Mouse (Mus musculus) midbrain, postnatal 0 days (tissue): ENCODE data around the gene Wrnip1. TPM values are rescaled to one million over a fixed set of nuclear protein-coding genes. Genes with fewer than 3 reads are reported as not detected.
"Not testable (repeated sequence)": the region's sequence is repeated elsewhere in the genome, so short reads cannot be mapped to it uniquely, and the experiment has no call there.

Experiments
- ATAC-seq: fragments of 200-750 bp; cut with Nextera tagmentation; 2 replicates; pipeline ENCODE4 v1.8.0; 2017; ENCODE audit warnings: moderate number of reproducible peaks, mild to moderate bottlenecking, moderate TSS enrichment, moderate library complexity; ENCODE audit not compliant: low FRiP score
- DNase-seq: peaks from one replicate; pipeline ENCODE4 v3.0.0-alpha.2; 2015; ENCODE audit warnings: low spot score
- H3K27ac ChIP-seq: fragments of 300-500 bp; sonication (generic); 2 replicates; pipeline ENCODE4 v1.5.1; 2014; ENCODE audit warnings: low read depth, mild to moderate bottlenecking, low read length, mixed read lengths
- H3K27me3 ChIP-seq: fragments of 300-500 bp; sonication (generic); 2 replicates; pipeline ENCODE4 v1.6.1; 2014; ENCODE audit warnings: low read length, control low read depth, mixed read lengths; ENCODE audit not compliant: insufficient read depth
- H3K36me3 ChIP-seq: fragments of 300-500 bp; sonication (generic); 2 replicates; pipeline ENCODE4 v1.6.1; 2014; ENCODE audit warnings: low read length, control low read depth, mixed read lengths; ENCODE audit not compliant: insufficient read depth
- H3K4me1 ChIP-seq: fragments of 300-500 bp; sonication (generic); 2 replicates; pipeline ENCODE4 v1.6.1; 2014; ENCODE audit warnings: mild to moderate bottlenecking, control low read depth, antibody characterized with exemption, low read length, mixed read lengths; ENCODE audit not compliant: insufficient read depth
- H3K4me2 ChIP-seq: fragments of 300-500 bp; sonication (generic); 2 replicates; pipeline ENCODE4 v1.6.1; 2014; ENCODE audit warnings: low read depth, mild to moderate bottlenecking, low read length, mixed read lengths; ENCODE audit not compliant: poor library complexity, severe bottlenecking
- H3K4me3 ChIP-seq: fragments of 300-500 bp; sonication (generic); 2 replicates; pipeline ENCODE4 v1.5.1; 2014; ENCODE audit warnings: low read depth, mild to moderate bottlenecking, low read length, moderate library complexity
- H3K9ac ChIP-seq: fragments of 300-500 bp; sonication (generic); replicated peaks from 2 replicates; pipeline ENCODE4 v1.6.1; 2014; ENCODE audit warnings: mild to moderate bottlenecking, low read length, moderate library complexity, mixed read lengths; ENCODE audit not compliant: poor library complexity, severe bottlenecking
- H3K9me3 ChIP-seq: fragments of 300-500 bp; sonication (generic); 2 replicates; pipeline ENCODE4 v1.6.1; 2016; ENCODE audit warnings: low read length, control low read depth
- CTCF ChIP-seq: IDR thresholded peaks from 2 replicates; pipeline ENCODE4 v1.5.1; 2016; ENCODE audit warnings: antibody characterized with exemption, mild to moderate bottlenecking
- WGBS: fragments of 180-500 bp; shearing (Covaris S2); extraction: QIAGEN DNeasy Blood & Tissue Kit; methylation state at CpG from one replicate; pipeline ENCODE4 v1.1.7; 2014; 5-methylcytosine and 5-hydroxymethylcytosine counted together
- polyA plus RNA-seq: library from polyadenylated mRNA; unstranded; fragments of >200 nt; fragmentation: Nextera tagmentation; extraction: Ambion mirVana; gene quantifications from 2 replicates; pipeline ENCODE4 v1.2.1, GENCODE M21; 2015
- total RNA-seq: library from RNA; depleted of rRNA; stranded (reverse); fragments of >200 nt; gene quantifications from 2 replicates; pipeline ENCODE4 v1.2.3, GENCODE M21; 2014

The Wrnip1 gene
- total and polyA plus RNA-seq, 2 experiments from 2014 or later = 31.2 to 73.8 TPM

- ATAC-seq = no peak
- H3K4me1 ChIP-seq = no peaks in the 10 kb centered on the region
- TF ChIP-seq CTCF = no peak
These were observed 61.6 kb downstream of the Wrnip1 start for GRCm38 (mm10) chr13:32863456-32863855.

GRCm38 (mm10) chr13:32864529-32864928, 62.7 kb downstream of the Wrnip1 start:
- not testable (repeated sequence) for H3K27ac ChIP-seq, H3K9ac ChIP-seq, DNase-seq, H3K27me3 ChIP-seq, H3K4me3 ChIP-seq, H3K4me2 ChIP-seq, ATAC-seq, H3K36me3 ChIP-seq, H3K9me3 ChIP-seq, H3K4me1 ChIP-seq
- 100% methylated on average over 2 of the region's 3 CpGs for WGBS

More at GRCm38 (mm10) chr13:32863456-32863855, 61.6 kb downstream of the Wrnip1 start:
- DNase-seq = no peak
- no peak overlapping the region for H3K4me3 ChIP-seq
- no peaks in the 10 kb centered on the region for H3K36me3 ChIP-seq
- H3K4me2 ChIP-seq = no peak overlapping the region
- H3K27me3 ChIP-seq = no peaks in the 10 kb centered on the region
- no peaks in the 10 kb centered on the region for H3K9me3 ChIP-seq
- H3K9ac ChIP-seq = no peak overlapping the region
- H3K27ac ChIP-seq = no peak overlapping the region

GRCm38 (mm10) chr13:32865591-32865990, 63.8 kb downstream of the Wrnip1 start:
- H3K36me3 ChIP-seq = no peaks in the 10 kb centered on the region
- H3K9me3 ChIP-seq = no peaks in the 10 kb centered on the region
- peak; percentile 36; the same call in 1 of the 2 replicates for TF ChIP-seq CTCF
- ATAC-seq (no peak), DNase-seq (no peak)
- 65% methylated on average over 2 of the region's 2 CpGs for WGBS
- H3K4me3 ChIP-seq = no peak overlapping the region
- no peak overlapping the region for H3K27ac ChIP-seq
- H3K27me3 ChIP-seq = no peaks in the 10 kb centered on the region
- no peaks in the 10 kb centered on the region for H3K4me1 ChIP-seq
- H3K4me2 ChIP-seq = no peak overlapping the region
- no peak overlapping the region for H3K9ac ChIP-seq

- Histone ChIP-seq H3K27ac (no peak overlapping the region), H3K27me3 (no peaks in the 10 kb centered on the region), H3K9ac (no peak overlapping the region), H3K4me1 (no peaks in the 10 kb centered on the region), H3K4me3 (no peak overlapping the region), H3K9me3 (no peaks in the 10 kb centered on the region), H3K36me3 (no peaks in the 10 kb centered on the region), H3K4me2 (no peak overlapping the region)
- peak; percentile 85 for DNase-seq
- peak; percentile 85 for ATAC-seq
- 5% methylated on average over 9 of the region's 9 CpGs for WGBS
- TF ChIP-seq CTCF = peak; percentile 89
These were observed 64.6 kb downstream of the Wrnip1 start for GRCm38 (mm10) chr13:32866484-32866883.

GRCm38 (mm10) chr13:32867030-32867429, 65.2 kb downstream of the Wrnip1 start:
- ATAC-seq = 0 out of 2 replicates have a peak, but pooled peaks have one; percentile 59
- no peaks in the 10 kb centered on the region for H3K4me1 ChIP-seq
- no peak overlapping the region for H3K9ac ChIP-seq
- no peak overlapping the region for H3K4me3 ChIP-seq
- H3K36me3 ChIP-seq = no peaks in the 10 kb centered on the region
- no peak overlapping the region for H3K4me2 ChIP-seq
- no peak for DNase-seq
- H3K9me3 ChIP-seq = no peaks in the 10 kb centered on the region
- WGBS = 25% methylated on average over 2 of the region's 2 CpGs
- no peak overlapping the region for H3K27ac ChIP-seq
- no peaks in the 10 kb centered on the region for H3K27me3 ChIP-seq
- TF ChIP-seq CTCF = no peak

- not testable (repeated sequence) for H3K36me3 ChIP-seq, H3K4me3 ChIP-seq, H3K27me3 ChIP-seq, H3K9me3 ChIP-seq, DNase-seq, H3K27ac ChIP-seq, H3K9ac ChIP-seq, H3K4me2 ChIP-seq, ATAC-seq, H3K4me1 ChIP-seq
- WGBS = 91% methylated on average over 4 of the region's 4 CpGs
These were observed 66.4 kb downstream of the Wrnip1 start for GRCm38 (mm10) chr13:32868233-32868632.
